Mouse (Mus musculus) CD8-positive naive resting alpha-beta T cell, adult 2 months (primary cell): ENCODE measurements around the gene Tspan2.

ENCODE experiments used
- DNase-seq, 2 experiments: peaks; one replicate each; pipeline ENCODE4 v3.0.0; 2022; ENCODE audit warnings: low read depth in 2 of 2, low spot score in 2 of 2

The Tspan2 gene

DNA sequence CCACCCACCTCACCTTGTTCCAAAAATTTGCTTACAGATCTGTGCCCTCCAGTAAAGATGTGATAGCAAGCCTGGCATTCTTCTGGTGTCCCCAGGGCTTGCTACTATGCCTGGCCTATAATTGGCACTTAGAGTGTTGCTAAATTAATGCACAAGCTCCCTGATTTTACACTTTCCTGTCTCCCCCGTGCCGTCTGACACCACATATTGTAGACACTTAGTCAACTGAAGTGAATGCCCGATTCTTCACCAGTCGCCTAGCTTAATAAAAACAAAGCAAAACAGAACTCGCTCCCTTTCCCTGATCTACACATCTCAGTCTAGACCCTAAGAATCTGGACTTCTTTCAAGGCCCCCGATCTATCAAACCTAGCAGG is 405 bp upstream of the Tspan2 start:
- no peak for DNase-seq

DNA sequence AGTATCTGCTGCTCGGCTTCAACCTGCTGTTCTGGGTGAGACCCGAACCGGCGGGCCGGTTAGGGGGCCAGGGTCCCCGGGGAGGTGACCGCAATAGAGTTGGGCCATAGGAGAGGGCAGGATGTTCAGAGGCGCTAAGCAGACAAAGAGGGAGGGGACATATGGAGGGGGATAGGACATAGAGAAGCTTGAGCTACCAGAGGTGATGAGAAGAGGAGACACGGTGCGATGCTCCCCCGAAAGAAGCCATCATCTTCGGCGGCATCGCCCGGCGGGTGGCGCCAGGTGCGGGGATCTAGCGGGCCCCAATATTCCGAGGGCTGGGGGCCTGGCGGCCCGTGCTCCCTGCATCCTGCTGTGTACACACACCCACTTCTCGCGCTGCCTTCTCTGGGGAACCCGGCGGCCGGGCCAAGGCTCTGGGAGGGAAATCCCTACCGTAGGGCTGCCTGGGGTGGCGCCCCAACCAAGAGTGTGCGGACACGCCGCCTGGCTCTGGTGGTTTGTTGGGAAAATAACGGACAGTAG is 766 bp downstream of the Tspan2 start:
- DNase-seq: peak in 1 of 2 experiments; percentile 32

DNA sequence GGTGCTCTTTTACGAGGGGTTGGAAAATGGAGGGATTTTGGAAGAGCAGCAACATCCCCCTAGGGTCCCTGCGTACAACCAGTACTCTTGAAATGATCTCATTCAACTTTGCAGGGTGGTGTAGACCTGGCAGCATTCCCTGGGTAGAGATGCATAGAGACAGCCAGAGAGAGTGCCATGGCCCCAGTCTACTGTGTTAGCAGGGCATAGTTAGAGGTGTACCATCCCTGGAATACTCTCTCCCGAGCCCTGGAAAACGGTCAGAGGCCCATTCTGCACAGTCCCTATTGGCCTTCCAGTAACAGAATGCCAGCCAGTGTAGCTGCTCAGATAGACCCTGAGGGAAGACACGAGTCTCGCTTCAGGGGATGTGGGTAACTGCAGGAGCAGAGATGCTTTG is 1.3 kb downstream of the Tspan2 start:
- no peak for DNase-seq

DNA sequence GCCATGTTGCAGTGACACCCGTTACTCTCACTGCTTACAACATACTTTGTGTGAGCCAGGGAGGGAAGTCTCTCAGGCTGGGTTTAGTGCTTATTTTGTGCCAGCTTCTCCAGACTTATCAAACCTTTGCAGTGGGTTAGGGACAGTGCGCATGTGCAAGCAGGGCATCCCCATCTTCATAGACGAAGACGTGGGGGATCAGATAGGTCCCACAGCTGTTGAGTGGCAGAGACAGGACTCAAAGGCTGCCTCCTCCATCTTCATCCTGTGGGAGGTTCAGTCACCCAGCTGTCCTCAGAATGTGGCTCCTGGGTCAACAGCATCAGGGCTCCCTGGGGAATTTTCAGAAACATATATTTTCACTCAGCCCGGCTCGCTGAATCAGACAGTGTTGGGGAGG is 2.1 kb downstream of the Tspan2 start:
- DNase-seq: no peak

DNA sequence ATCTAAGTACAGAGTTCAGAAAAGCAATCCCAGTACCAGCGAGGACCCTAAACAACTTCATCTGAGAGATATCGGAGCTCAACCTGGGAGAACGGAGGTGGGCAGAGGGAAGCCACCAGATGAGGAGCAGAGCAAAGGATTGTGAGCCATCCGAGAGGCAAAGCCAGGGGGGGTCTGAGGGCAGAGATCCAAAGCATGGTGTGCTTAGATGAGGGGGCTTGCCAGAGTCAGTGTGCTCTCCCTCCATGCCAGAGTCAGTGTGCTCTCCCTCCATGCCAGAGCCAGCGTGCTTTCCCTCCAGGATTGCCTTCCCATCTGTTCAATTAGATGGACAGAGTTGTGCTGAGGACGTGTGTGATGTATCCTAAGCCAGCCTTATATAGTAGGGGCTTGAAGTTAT is 2.8 kb downstream of the Tspan2 start:
- DNase-seq: no peak

DNA sequence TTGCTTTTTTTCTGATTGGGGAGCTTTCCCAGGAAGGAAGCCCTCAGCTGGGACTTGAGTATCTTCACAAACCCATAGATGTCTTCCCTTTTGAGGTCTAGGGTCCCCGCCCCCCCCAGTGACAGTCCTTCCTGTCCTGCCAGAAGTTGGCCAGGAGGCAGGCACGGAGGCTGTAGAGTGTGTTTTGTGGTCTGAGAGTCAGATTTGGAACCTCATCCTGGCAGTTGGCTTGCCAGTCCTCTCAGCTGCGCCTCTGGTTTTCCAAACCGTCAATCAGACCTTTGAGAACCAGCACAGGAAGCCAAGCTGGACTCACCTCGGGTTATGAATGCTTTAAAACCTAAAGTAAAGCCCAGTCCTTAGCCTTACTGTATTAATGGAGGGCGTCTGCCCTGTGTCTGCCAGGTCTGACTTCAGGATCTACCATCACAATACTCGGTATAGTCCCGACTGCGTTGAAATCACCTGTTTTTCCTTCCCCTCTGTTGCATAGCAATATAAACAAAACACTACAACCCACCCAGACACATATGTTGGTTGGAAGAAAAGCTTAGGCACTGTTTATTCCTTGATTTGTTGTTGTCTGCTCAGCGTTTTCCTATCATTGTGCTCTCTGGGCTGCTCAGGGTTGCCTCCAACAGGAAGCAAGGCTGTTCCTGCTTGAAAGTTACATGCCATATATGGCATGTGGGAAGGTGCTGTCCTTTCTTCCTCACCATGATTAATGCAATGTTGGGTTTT is 4.0 kb downstream of the Tspan2 start:
- no peak for DNase-seq

DNA sequence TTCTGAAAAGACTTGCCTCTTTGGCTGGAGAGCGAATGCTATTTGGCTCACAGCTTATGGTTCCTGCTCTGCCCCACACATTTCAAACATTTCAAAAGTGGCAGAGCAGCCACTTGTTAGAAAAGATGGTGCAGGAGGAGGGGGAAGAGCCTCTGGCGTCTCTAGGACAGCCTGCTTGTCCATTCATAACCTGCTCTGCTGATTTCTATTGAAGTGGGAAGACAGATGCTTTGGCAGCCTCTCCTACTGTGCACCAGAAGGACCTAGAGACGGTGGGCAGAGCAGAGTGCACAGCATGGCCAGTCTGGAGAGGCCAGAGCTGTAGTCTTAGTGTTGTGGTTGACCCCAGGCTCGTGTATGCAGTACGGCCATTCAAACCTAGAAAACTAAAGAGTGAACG is 4.6 kb downstream of the Tspan2 start:
- DNase-seq: no peak

DNA sequence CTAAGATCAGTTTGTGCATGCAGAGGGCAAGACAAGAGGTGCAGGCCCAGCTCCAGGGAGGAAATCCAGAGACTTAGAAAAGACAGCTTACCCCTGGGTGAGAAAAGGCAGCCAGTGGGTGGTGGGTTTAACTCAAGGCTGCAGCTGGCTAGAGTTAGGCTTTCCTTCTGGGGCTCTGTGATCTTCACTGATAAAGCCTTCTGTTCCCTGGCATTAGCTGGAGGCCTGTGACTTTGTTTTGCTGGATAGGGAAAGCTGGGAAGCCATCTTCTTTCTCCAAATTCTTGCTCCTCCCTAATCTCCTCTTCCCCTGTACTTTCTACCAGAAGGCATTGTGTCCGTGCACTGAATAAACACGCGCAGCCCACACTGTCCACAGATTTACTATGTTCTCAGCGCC is 8.4 kb downstream of the Tspan2 start:
- DNase-seq: no peak

DNA sequence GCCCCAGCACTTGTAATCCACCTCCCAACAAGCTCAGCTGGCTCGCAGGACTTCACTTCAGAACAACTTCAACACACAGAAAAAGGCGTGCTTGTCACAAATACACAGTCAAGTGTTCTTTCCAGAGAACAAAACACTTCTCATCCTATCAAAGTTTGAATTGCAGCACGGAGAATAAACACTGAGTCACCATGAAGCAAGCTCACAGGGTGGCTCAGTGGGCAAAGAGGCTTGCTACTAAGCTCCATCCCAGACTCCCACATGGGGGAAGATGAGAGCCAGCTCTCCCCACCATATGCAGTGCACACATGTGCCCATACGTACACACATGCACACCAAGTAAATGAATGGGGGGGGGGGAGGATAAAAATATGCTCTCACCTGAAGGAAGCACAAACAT is 8.9 kb downstream of the Tspan2 start:
- no peak for DNase-seq

DNA sequence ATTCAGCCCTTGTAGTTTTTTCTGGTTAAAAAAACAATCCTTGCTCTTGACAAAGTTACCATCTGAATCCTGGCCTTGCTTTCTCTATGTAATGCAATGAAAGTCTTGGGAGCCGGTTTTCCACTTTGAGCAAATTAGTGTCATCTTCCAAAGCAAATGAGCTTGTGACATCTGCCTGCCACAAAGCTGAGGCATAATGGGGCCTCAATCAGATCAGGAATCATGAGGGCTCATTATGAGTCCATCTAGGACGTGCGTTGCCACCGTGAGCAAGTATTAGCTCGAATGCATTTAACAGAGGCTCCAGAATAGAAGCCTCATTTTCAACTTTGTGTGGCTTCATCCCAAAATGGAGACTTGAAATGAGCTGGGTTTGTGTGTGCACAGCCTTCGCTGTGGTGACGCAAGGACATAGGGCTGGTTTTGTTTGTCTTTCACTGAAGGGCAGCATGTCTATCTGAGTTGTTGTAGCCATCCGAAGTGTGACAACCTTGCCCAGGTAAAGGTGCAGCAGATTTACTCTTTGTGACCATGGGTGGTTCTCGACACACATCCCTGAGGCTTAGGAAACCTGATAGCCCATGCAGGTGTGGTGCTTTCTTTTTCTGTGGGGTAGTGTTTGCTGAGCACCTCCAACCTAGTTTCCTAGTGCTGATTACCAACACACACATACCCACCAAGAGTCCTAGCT is 9.6 kb downstream of the Tspan2 start:
- DNase-seq: no peak

DNA sequence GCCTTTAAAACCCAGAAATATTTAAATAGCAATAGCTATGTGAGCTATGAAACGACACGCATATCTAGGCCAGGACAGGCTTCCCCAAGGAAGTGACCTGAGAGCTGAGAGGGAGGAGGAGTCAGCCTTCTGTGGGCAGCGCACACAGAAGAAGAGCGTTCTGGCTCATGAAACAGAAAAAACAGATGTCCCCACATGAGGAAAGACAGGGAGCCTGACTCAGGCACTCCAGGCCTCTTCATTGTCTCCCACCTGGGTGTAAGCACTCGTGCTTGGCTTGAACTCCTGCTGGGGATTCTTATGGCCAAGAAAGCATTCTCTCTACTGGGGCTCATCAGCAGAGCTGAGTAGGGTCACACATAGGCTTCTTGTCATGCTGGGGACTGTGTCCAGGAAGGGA is 10.3 kb downstream of the Tspan2 start:
- no peak for DNase-seq

DNA sequence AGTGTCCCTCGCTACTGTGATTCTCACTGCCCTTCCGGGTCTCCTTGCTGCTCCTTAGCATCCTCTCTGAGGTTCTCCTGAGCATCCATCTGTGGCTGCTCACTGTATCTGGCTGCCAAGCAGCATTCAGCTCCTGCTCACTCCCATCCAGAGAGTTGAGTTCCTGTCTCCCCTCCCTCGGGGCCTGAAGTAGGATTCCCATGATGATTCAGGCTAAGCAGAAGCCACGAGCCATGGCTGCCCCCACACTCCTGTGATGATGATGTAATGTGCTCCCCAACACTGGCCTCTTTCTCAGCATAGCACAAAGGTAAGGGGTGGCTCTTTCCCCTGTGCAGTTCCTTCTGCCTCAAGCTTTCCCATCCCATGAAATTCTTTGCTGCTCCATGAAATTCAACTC is 11.8 kb downstream of the Tspan2 start:
- DNase-seq: no peak

DNA sequence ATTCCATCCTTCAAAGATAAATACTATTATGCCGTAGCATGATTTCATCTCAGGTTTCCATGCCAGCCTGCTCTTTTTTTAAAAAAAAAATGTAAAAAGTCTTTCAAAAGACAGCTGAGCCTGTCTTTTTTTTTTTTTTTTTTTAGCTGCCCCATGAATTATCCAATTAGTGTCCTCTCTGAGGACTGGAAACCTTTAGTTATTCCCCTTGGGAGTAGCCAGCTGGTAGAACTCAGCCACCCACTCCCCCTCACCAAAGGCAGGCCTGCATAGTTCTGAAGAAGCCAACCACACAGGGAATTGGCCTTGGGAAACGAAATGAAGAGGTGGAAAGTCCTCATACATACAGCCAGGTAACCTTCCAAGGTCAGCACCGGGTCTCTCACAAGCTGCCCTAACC is 13.7 kb downstream of the Tspan2 start:
- DNase-seq: no peak

DNA sequence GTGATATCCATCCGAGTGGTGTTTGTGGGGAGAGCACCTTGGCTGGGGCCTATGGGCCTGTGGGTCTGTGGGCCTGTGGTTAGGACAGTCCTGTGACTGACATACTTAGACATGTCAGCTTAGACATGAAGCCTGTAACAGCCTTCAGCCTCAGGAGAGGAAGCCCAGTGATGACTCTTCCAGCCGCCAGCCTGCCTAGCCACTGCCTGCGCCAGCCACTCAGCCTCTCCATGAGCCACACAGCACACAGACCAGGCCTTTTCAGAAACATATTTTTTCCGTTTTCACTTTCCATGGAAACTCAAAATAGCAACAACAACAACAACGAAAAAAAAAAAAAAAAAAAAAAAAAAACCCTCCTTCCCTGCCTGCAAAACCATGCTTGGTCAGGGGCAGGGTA is 14.4 kb downstream of the Tspan2 start:
- DNase-seq: no peak

DNA sequence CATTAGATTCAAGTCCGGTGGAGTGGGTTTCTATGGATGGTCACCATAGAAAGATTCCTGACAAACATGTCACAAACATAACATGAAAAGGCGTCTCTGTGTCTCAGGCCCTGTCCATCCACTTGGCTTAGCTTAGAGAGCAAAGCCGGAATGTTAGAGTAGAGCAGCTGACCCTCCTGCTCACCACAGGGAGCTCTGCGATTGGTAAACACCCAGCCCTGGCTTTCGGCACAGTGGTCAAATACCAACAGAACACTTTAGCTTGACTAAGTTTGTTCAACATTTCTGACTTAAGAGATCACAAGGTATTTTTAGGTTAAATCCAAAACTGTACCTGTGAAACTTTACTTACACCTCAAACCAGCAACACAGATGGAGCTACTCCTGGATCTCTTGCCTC is 16.8 kb downstream of the Tspan2 start:
- DNase-seq: no peak

DNA sequence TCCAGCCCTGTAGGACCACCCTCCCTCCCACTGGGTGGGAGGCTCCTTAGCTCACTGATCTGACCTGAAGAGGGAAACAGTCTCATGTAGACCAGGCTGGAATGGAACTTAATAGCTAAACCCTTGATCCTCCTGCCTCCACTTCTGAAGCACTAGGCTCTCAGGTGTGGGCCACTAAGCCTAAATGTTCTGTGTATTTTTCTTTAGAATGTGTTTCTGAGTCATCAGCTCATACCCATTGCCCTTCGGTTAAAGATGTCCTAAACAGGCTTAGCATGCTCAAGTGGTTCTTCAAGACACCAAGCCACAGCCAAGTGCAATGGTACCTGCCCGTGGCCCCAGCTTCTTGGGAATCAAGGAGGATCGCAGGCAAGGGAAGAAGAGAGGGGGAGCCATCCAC is 17.2 kb downstream of the Tspan2 start:
- DNase-seq: no peak

DNA sequence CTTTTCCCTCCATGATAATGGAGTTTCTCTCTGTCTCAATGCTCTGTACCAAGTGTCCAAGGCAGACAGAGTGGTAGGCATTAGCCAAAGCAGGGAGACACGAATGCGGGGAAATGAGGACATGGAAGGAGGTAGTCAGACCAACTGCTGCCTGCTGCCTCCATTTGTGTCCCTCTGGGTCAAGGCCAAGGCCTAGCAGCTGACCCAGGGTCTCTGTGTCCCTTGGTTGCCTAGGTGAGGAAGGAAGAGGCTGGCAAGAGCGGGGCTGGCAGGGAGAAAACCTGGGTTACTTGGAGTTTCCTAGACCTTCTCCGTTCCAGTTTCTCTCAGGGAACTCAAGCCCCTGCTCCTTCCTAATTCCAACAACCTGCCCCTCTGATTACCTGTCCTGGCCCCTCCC is 17.7 kb downstream of the Tspan2 start:
- no peak for DNase-seq

DNA sequence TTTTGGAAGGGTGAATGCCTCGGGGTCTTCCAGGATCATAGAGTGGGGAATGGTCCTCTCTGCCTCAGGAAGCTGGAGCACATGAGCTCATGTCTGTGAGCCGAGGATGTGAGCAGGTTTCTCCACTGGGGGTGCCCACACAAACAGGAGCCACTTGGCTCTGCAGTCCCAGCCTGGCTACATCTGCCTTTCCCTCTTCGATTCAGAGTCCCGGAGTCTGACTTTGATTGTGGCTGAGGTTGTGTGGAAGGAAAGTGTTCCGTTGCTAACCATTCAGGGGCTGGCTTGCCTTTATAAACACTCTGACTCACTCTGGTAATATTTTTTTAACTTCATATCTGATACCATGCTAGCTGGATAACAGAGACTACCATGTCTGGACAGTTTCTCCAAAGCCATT is 18.1 kb downstream of the Tspan2 start:
- no peak for DNase-seq

DNA sequence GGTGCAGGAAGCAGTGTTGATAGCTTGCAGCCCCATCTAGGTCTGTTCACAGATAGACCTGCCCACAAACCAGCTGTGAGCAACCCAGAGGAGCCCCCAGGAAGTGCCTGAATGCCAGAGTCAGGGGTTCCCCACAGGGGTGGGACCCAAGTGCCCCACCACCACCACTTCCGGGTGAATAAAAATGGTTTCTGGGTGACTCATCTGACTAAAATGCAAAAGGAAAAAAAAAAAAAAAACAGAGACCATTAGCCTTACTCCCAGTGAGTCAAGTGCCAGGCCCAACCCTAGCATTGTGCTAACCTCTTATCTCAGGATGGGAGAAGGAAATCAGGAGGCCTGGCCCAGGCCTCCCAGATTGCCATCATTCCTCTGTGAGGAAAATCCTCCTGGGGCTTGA is 21.5 kb downstream of the Tspan2 start:
- peak; percentile 29 to 48 for DNase-seq

DNA sequence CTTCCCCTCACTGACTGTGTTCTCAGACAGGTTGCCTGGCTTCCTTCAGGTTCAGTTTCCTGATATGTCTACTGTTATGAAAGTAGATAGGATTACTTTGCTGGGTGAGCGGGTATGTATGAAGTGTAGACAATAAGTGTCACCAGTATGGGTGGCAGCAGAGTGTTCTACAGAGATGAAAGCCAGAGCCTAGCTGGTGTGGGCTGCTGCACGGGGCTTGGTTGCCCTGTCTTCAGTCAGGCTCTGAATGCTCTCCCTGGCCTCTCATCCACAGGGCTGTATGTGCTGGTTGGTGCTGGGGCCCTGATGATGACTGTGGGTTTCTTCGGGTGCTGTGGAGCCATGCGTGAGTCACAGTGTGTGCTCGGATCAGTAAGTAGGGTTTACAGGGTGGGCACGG is 22.7 kb downstream of the Tspan2 start:
- no peak for DNase-seq

DNA sequence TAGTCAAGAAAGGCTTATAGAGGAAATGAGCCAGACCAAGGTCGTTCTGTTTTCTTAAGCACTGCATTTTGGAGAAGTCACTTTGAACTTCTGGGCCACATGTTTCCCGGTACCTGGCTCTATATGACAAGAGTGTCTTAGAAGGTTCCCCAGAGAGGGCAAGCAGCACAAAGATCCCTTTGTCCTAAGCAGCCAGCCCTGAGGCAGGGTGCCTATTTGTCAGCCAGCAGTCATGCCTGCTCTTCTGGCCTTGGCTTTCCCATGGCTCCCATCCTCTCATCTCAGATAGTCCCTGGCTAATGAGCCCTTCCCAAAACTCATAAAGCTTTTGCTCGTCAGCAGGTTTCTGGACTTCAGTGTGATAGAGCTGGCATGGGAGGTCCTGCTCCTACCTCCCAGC is 25.9 kb downstream of the Tspan2 start:
- DNase-seq: no peak

DNA sequence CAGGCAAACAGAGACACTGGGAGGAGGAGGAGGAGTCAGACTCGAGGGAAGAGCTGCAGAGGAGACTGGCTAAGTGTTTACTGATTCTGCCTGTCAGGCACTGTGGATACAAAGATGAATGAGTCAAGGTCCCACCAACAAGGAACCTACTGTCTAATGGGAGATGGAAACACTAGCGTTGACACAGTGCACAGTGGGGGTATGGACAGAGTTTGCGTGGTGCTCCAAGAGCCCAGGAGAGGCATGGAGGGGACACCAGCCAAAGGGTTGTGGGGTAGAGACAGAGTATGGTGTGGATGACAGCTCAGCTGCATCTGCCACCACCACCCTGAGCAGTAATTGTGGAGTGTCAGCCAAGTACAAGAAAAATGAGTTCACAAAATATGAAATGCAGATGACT is 28.1 kb downstream of the Tspan2 start:
- no peak for DNase-seq
